Mouse (Mus musculus) stomach, embryonic 15.5 days (tissue): ENCODE results near the gene Rad17. TPM values are rescaled to one million over a fixed set of nuclear protein-coding genes. Genes with fewer than 3 reads are reported as not detected.
A peak's percentile ranks its signal among the peaks of the same experiment; 100 is the strongest.

Experiments
- ATAC-seq: fragments of 200-750 bp; cut with Nextera tagmentation; 2 replicates; pipeline ENCODE4 v1.8.0; 2017; ENCODE audit warnings: low read depth, moderate number of reproducible peaks, moderate TSS enrichment; ENCODE audit not compliant: insufficient read depth, low FRiP score
- H3K27ac ChIP-seq: fragments of 300-500 bp; sonication (generic); 2 replicates; pipeline ENCODE4 v1.5.1; 2015; ENCODE audit warnings: mild to moderate bottlenecking, inconsistent platforms
- H3K27me3 ChIP-seq: fragments of 300-500 bp; sonication (generic); replicated peaks from 2 replicates; pipeline ENCODE4 v1.6.1; 2015; ENCODE audit warnings: inconsistent platforms
- H3K36me3 ChIP-seq: fragments of 300-500 bp; sonication (generic); 2 replicates; pipeline ENCODE4 v1.6.1; 2015; ENCODE audit warnings: inconsistent platforms
- H3K4me1 ChIP-seq: fragments of 300-500 bp; sonication (generic); 2 replicates; pipeline ENCODE4 v1.6.1; 2015; ENCODE audit warnings: inconsistent platforms
- H3K4me2 ChIP-seq: fragments of 300-500 bp; sonication (generic); 2 replicates; pipeline ENCODE4 v1.6.1; 2015; ENCODE audit warnings: mild to moderate bottlenecking, inconsistent platforms
- H3K4me3 ChIP-seq: fragments of 300-500 bp; sonication (generic); replicated peaks from 2 replicates; pipeline ENCODE4 v1.5.1; 2015; ENCODE audit warnings: inconsistent platforms
- H3K9ac ChIP-seq: fragments of 300-500 bp; sonication (generic); 2 replicates; pipeline ENCODE4 v1.6.1; 2015; ENCODE audit warnings: inconsistent platforms
- H3K9me3 ChIP-seq: fragments of 300-500 bp; sonication (generic); 2 replicates; pipeline ENCODE4 v1.6.1; 2016; ENCODE audit warnings: inconsistent platforms
- WGBS: fragments of 180-500 bp; shearing (Covaris S2); methylation state at CpG from one replicate; pipeline ENCODE4 v1.1.7; 2015; 5-methylcytosine and 5-hydroxymethylcytosine counted together
- polyA plus RNA-seq: library from polyadenylated mRNA; unstranded; fragments of >200 nt; fragmentation: Nextera tagmentation; extraction: Ambion mirVana; gene quantifications from 2 replicates; pipeline ENCODE4 v1.2.1, GENCODE M21; 2015

The Rad17 gene
- polyA plus RNA-seq, 1 experiment from 2014 or later: 17.9 TPM

DNA sequence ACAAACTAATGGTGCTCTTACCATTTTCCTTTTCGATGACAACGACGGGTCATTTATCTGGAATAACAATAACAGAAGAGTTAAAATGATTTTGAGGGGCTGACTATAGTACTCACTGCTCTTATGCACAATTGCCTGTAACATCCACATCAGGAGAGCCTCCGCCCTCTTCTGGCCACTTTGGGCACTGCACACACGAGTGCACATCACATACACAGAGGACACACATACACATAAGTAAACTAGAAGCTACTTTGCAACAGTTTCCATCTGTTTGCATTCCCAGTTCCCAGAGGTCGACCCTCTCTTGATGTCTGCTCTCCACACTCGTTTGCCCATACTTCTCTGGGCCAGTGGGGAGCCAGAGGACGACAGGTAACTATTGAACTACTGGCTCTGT, 43.1 kb downstream of the Rad17 start:
- Histone ChIP-seq H3K4me3 (no peak overlapping the region), H3K9me3 (no peaks in the 10 kb centered on the region)
- 85% methylated on average over 8 of the region's 8 CpGs for WGBS

DNA sequence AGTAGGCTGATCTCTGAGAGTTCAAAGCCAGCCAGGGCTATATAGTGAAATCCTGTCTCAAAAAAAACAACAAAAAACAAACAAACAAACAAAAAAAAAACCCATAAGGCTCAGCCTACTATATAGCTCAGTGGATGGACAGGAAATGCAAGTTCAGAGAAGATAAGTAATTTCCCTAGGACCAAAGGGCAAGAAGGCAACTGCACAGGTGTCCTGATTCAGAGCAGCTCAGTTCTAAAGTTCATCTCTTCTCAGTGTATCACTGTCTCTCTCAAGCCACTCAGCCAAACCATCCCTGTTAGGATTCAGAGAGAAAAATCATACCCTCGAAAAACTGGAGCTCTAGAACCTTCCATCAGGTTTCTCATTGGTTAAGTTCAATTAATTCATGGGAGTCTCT, 45.0 kb downstream of the Rad17 start:
- H3K4me3 ChIP-seq: no peak overlapping the region
- peaks cover 3% of the 10 kb centered on the region; the same call in 1 of the 2 replicates for H3K36me3 ChIP-seq
- no peak overlapping the region for H3K4me2 ChIP-seq
- H3K4me1 ChIP-seq: no peaks in the 10 kb centered on the region
- H3K9me3 ChIP-seq: no peaks in the 10 kb centered on the region
- WGBS: 63% methylated on average over 1 of the region's 1 CpGs
- no peak overlapping the region for H3K27ac ChIP-seq
- no peaks in the 10 kb centered on the region for H3K27me3 ChIP-seq
- H3K9ac ChIP-seq: no peak overlapping the region
- no peak for ATAC-seq

More for the DNA sequence above, 43.1 kb downstream of the Rad17 start:
- no peaks in the 10 kb centered on the region for H3K4me1 ChIP-seq
- no peak overlapping the region for H3K4me2 ChIP-seq
- no peak for ATAC-seq
- no peaks in the 10 kb centered on the region for H3K27me3 ChIP-seq
- peaks cover 6% of the 10 kb centered on the region; the same call in 1 of the 2 replicates for H3K36me3 ChIP-seq
- no peak overlapping the region for H3K27ac ChIP-seq
- no peak overlapping the region for H3K9ac ChIP-seq

DNA sequence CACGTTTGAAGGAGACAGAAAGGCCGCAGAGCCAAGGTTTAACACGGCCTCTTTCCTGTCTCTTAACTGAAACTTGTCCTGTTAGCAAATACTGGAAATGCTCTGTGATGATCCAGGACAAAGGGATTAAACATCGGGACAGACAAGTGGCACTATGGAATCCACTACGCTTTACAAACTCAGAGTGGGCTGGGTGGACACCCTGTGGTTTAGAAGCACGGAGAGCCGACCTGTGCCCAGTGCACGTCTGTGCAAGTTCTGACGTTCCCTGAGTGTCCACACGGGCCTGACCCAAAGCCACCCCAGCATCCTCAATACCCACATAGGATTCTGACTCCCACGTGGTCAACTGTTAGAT, 47.1 kb downstream of the Rad17 start:
- Histone ChIP-seq H3K36me3 (peaks cover 3% of the 10 kb centered on the region; the same call in 1 of the 2 replicates), H3K4me3 (no peak overlapping the region), H3K9ac (no peak overlapping the region), H3K4me2 (no peak overlapping the region), H3K9me3 (no peaks in the 10 kb centered on the region), H3K27me3 (no peaks in the 10 kb centered on the region), H3K4me1 (no peaks in the 10 kb centered on the region), H3K27ac (no peak overlapping the region)
- ATAC-seq: no peak
- 87% methylated on average over 11 of the region's 11 CpGs for WGBS

DNA sequence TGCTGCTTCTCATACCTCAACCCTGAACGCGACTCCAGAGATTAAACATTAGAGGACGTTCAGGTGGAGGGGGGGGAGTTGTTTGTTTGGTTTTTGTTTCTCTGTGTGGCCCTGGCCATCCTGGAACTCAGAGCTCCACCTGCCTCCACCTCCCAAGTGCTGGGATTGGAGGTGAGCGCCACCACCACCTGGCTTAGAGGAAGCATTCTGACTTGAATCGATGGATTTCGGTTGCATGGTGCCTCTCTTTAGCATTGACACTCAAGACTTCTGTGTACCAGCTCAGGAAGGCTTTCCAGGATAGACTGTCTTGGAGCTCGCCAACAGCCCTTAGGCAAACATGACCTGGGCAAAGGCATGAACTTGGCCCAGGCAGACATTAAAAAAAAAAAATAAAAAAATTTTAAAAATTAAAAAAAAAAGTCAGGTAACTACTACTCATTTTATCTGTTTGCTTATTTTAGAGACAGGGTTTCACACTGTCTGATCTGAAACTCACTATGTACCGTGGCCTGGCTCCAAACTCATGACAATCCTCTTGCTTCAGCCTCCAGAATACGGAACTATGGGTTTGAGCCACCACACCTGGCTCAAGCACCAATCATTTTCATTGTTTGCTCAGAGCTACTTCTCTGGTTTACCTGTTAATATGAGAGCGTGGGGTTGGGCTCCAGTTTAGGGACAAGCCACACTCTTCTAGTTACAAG, 47.7 kb downstream of the Rad17 start:
- H3K4me2 ChIP-seq: no peak overlapping the region
- H3K9me3 ChIP-seq: no peaks in the 10 kb centered on the region
- H3K4me3 ChIP-seq: no peak overlapping the region
- ATAC-seq: no peak
- H3K9ac ChIP-seq: no peak overlapping the region
- no peaks in the 10 kb centered on the region for H3K4me1 ChIP-seq
- H3K36me3 ChIP-seq: peaks cover 3% of the 10 kb centered on the region; the same call in 1 of the 2 replicates
- no peak overlapping the region for H3K27ac ChIP-seq
- 83% methylated on average over 10 of the region's 10 CpGs for WGBS
- no peaks in the 10 kb centered on the region for H3K27me3 ChIP-seq

DNA sequence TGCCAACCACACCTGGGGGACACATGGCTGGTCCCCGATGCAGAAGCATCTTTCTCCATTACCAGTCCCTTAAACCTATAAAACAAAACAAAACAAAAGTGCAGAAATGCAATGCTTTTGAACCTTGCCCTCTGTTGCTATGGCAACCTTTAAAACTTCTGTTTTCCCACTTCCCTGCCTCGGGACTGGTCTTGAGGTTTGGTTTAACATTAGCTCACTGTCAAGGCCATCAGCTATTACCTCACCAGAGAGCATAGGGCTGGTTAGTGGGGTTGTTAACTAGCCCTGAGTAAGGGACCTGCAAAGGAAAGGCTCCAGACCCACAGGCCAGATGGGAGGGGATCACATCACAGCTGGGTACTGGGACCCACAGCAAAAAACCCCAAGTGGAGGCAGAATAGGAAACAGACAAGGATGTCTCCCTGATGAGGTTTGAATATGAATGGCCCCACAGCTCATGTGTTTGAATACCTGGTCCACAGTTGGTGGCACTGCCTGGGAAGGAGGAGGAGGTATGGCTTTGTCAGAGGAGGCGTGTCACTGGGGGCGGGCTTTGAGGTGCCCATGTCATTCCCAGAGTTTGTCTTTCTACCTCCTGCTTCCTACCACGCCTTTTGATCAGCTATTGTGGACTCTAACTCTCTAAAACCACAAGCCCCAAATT, 48.5 kb downstream of the Rad17 start:
- Histone ChIP-seq H3K27me3 (no peaks in the 10 kb centered on the region), H3K4me3 (no peak overlapping the region), H3K9me3 (no peaks in the 10 kb centered on the region), H3K9ac (no peak overlapping the region), H3K36me3 (no peaks in the 10 kb centered on the region), H3K4me2 (no peak overlapping the region), H3K4me1 (no peaks in the 10 kb centered on the region), H3K27ac (no peak overlapping the region)
- WGBS: 60% methylated on average over 5 of the region's 5 CpGs
- ATAC-seq: peak; percentile 84; the same call in 1 of the 2 replicates

DNA sequence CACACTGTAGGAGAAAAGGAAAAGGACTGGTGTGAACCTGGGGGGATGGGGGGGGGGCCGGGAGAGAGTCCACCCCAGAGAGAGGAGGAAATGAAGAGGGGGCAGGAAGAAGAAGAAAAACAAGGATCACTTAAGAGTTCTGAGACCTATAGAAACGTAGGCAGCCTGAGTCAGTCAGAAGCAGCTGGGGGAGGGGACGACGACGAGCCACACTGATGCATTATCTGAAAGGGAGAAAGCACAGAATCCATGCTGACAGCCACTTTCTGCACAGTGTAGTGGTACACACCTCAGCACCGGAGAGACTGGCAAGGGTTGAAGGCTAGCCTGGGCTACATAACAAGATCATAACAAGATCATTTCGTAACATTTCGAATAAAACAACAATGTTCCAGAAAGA, 49.8 kb downstream of the Rad17 start:
- Histone ChIP-seq H3K4me3 (no peak overlapping the region), H3K27me3 (no peaks in the 10 kb centered on the region), H3K27ac (peak overlapping the region; percentile 32; the same call in 1 of the 2 replicates), H3K4me1 (no peaks in the 10 kb centered on the region), H3K9me3 (no peaks in the 10 kb centered on the region), H3K9ac (no peak overlapping the region), H3K4me2 (no peak overlapping the region), H3K36me3 (no peaks in the 10 kb centered on the region; the same call in 1 of the 2 replicates)
- 54% methylated on average over 8 of the region's 8 CpGs for WGBS
- ATAC-seq: no peak

DNA sequence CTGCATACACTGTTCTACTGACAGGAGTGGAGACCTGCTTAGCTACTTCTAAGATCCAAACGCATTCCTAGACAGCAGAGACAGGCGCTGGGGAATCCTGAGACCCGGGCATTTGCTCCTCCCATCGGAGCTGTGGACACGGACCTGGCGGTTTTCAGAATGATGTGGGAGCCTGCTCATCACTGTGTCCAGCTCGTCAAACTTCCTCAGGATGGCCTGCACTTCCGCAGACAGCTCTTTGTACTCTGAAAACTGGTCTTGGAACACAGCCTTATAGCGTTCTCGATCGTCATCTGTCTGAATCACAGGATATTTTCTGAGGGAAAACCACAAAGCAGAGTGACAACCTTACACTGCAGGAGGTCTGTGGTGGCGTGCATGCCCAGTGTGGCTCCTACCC, 50.5 kb downstream of the Rad17 start:
- Histone ChIP-seq H3K4me3 (no peak overlapping the region), H3K9me3 (no peaks in the 10 kb centered on the region), H3K27me3 (no peaks in the 10 kb centered on the region), H3K4me2 (no peak overlapping the region), H3K4me1 (no peaks in the 10 kb centered on the region), H3K27ac (peak overlapping the region; percentile 32; the same call in 1 of the 2 replicates), H3K9ac (no peak overlapping the region), H3K36me3 (no peaks in the 10 kb centered on the region; the same call in 1 of the 2 replicates)
- 79% methylated on average over 12 of the region's 12 CpGs for WGBS
- no peak for ATAC-seq

DNA sequence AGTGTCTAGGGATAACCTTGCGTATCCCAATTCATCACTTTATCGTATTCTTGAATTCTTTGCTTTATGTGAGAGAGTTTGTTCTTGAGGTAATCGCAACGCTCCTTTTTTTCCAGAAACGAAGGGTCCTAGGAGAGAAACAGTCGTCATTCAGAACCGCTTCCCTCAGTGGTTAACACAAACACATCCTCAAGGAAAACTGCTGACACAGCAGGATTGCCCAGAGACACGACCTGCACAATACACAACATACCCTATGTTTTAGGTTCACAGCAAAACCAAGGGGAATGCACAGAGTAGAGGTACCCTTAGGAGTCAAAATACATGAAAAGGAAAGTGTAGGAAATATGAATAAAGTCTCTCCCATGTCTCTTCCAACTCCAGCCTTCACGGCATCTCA, 53.6 kb downstream of the Rad17 start:
- Histone ChIP-seq H3K4me3 (no peak overlapping the region), H3K9ac (no peak overlapping the region), H3K27ac (no peak overlapping the region), H3K27me3 (no peaks in the 10 kb centered on the region), H3K4me1 (no peaks in the 10 kb centered on the region), H3K4me2 (no peak overlapping the region), H3K9me3 (no peaks in the 10 kb centered on the region), H3K36me3 (no peaks in the 10 kb centered on the region; the same call in 1 of the 2 replicates)
- WGBS: 79% methylated on average over 9 of the region's 9 CpGs
- no peak for ATAC-seq

DNA sequence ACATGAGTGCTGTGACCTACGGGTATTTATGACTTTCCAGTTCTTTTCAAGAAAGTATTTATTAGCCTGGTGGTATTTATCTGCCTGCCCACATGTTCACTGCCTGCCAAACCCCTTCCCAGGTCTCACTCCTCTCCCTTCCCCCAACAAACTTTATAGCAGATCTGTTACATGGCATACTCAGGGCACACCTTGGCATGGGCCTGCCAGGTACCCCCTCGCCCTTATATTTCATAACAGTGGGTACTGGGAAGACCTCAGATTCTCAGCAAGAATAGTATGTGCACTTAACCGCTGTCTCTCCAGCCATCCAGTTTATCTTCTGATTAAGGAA, 55.3 kb downstream of the Rad17 start:
- H3K4me1 ChIP-seq: no peaks in the 10 kb centered on the region
- H3K27me3 ChIP-seq: no peaks in the 10 kb centered on the region
- ATAC-seq: no peak
- no peaks in the 10 kb centered on the region for H3K9me3 ChIP-seq
- H3K9ac ChIP-seq: no peak overlapping the region
- no peak overlapping the region for H3K4me2 ChIP-seq
- 80% methylated on average over 3 of the region's 3 CpGs for WGBS
- no peak overlapping the region for H3K4me3 ChIP-seq
- no peak overlapping the region for H3K27ac ChIP-seq
- no peaks in the 10 kb centered on the region; the same call in 1 of the 2 replicates for H3K36me3 ChIP-seq

DNA sequence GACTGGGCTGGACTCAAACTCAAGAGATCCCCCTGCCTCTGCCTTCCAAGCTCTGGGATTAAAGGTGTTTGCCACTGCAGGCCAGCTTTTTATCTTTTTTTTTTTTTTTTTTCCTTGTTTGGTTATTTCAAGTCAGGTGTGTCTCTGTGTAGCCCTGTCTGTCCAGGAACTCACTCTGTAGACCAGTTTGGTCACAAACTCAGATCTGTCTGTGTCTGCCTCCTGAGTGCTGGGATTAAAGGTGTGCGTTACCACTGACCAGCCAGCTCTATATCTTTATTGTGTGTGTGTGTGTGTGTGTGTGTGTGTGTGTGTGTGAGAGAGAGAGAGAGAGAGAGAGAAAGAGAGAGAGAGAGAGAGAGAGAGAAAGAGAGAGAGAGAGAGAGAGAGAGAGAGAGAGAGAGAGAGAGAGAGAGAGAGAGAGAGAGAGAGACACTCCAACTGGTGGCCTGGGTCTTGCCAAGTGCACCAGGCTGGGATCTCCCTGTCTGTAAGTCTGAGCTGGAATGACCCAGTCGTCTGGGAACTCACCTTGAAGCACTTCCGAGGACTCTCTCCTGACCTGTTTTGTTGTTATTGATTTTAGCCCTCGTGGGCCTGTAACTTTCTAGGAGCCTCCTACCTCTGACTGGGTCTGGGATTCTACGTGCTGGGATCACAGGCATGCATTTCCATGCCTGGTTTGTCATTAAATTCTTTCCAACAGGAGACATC, 55.9 kb downstream of the Rad17 start:
- WGBS: 68% methylated on average over 5 of the region's 5 CpGs
- no peak for ATAC-seq
- Histone ChIP-seq H3K27me3 (no peaks in the 10 kb centered on the region), H3K4me2 (no peak overlapping the region), H3K4me1 (no peaks in the 10 kb centered on the region), H3K9me3 (no peaks in the 10 kb centered on the region), H3K4me3 (no peak overlapping the region), H3K27ac (no peak overlapping the region), H3K36me3 (no peaks in the 10 kb centered on the region; the same call in 1 of the 2 replicates), H3K9ac (no peak overlapping the region)

DNA sequence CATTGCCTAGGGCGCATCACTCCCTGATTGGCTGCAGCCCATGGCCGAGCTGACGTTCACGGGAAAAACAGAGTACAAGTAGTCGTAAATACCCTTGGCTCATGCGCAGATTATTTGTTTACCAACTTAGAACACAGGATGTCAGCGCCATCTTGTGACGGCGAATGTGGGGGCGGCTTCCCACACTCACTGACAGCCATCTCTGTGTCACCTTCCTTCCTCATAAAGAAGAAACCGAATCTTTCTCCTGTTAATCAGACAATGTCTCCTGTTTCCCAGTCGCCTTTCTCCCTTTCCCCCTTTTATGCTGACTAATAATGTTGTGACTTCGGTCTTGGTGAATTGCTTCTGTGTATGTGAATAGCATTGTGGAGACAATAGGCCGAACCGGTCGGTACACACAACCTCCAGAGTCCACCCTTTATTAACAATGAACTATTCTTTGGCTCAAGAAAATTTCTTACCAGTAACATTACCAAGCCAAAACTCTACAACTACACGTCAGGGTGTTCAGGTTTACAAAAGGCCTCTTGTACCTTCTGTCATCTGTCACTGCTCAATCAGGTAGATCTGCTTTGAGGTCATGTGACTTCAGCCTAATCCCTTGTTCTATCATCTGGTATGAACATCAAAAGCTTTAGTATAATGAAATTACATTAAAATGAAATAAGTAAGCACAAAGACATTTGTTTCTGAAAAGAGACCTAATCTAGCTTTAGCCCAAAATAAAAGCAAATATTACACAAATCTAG, 56.6 kb downstream of the Rad17 start:
- H3K9ac ChIP-seq: no peak overlapping the region

More for the DNA sequence above, 56.6 kb downstream of the Rad17 start:
- Histone ChIP-seq H3K4me1 (no peaks in the 10 kb centered on the region), H3K4me3 (no peak overlapping the region), H3K9me3 (no peaks in the 10 kb centered on the region), H3K27ac (peak overlapping the region; percentile 55; the same call in 1 of the 2 replicates), H3K4me2 (peak overlapping the region; percentile 26; the same call in 1 of the 2 replicates), H3K27me3 (no peaks in the 10 kb centered on the region), H3K36me3 (no peaks in the 10 kb centered on the region; the same call in 1 of the 2 replicates)
- 54% methylated on average over 12 of the region's 17 CpGs for WGBS
- ATAC-seq: peak; percentile 47
